23 mouse cellular contexts compared by ENCODE assay signal in genomic region chr7:127454905-127455304, GRCm38 (mm10).
"Had no signal": no experiment of that assay in that cellular context is flagged by ENCODE, and none has a peak within 500 bp of the region (broad histone marks: within the 10 kb centered on the region; RNA-seq: fewer than 3 reads in every experiment).

No protein-coding gene starts in this region.

- H3K4me3 ChIP-seq: limb, embryonic 10.5 days; limb, embryonic 13.5 days; liver, embryonic 12.5 days; liver, embryonic 15.5 days; lung, embryonic 15.5 days; midbrain, embryonic 10.5 days; midbrain, embryonic 13.5 days; neural tube, embryonic 13.5 days had no signal

- DNase-seq: kidney, adult 18-20 months; kidney, adult 9 months; kidney, postnatal 14 days; kidney, postnatal 4 days; layer of hippocampus, adult 9-11 months; liver; lung, adult 18-20 months; lung, postnatal 10 days; lung, postnatal 4 days; retina, postnatal 1 day; right cerebral cortex, postnatal 25 days; thymus, postnatal 25 days had no signal

- H3K4me2 ChIP-seq: limb, embryonic 13.5 days; liver, embryonic 12.5 days; liver, embryonic 15.5 days; lung, embryonic 15.5 days; midbrain, embryonic 13.5 days; neural tube, embryonic 13.5 days had no signal

- ATAC-seq: inflammation-experienced regulatory T-cells, adult 6 months; intestine, embryonic 16.5 days; liver, embryonic 12.5 days; midbrain, embryonic 13.5 days; midbrain, embryonic 16.5 days had no signal

- H3K27ac ChIP-seq: limb, embryonic 10.5 days; limb, embryonic 13.5 days; liver, embryonic 12.5 days; liver, embryonic 15.5 days; lung, embryonic 15.5 days; midbrain, embryonic 10.5 days; midbrain, embryonic 13.5 days; neural tube, embryonic 13.5 days had no signal

- H3K27me3 ChIP-seq: limb, embryonic 13.5 days; liver, embryonic 12.5 days; liver, embryonic 15.5 days; lung, embryonic 15.5 days; midbrain, embryonic 13.5 days; neural tube, embryonic 13.5 days had no signal

- H3K9ac ChIP-seq: limb, embryonic 13.5 days; liver, embryonic 12.5 days; liver, embryonic 15.5 days; lung, embryonic 15.5 days; midbrain, embryonic 13.5 days; neural tube, embryonic 13.5 days had no signal
